Mouse (Mus musculus): ENCODE results near the gene Dll4. TPM values are rescaled to one million over a fixed set of nuclear protein-coding genes. Genes with fewer than 3 reads are reported as not detected.

Gene Dll4
- polyA plus RNA-seq, 1 experiment from 2014 or later, result 5.0 TPM

DNA sequence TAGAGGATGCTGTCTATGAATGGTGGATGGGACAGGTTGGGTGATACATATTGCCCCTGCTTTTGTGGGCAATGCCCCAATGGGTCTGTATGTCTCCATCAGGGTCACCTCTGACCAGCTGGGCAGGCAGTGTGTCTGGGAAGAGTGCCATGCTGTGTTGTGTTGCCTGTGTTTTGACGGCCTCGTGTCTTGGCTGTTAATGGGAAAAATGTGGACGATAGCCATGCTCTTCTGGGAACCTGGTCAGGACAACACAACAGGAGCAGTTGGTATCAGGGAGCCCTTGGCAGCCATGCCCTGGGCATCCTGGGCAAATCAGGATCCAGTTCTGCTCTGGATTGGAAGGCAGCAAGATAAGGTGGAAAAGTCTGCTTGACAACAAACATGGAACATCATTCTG is 29.5 kb downstream of the Dll4 start:
- Histone ChIP-seq H3K4me1 (ENCODE audit: control insufficient read depth, insufficient read depth, low read length) (peaks cover 5% of the 10 kb centered on the region), H3K27me3 (replicated peaks; ENCODE audit: control insufficient read depth, insufficient read depth, low read length) (peaks cover 12% of the 10 kb centered on the region), H3K4me3 (ENCODE audit: low read depth, low read length) (no peak overlapping the region), H3K27ac (replicated peaks; ENCODE audit: low read depth, low read length) (no peak overlapping the region), H3K9me3 (ENCODE audit: control insufficient read depth, low read length) (peaks cover 4% of the 10 kb centered on the region; the same call in 1 of the 2 replicates), H3K9ac (ENCODE audit: low read depth, low read length) (no peak overlapping the region), H3K36me3 (ENCODE audit: control insufficient read depth, insufficient read depth, low read length) (no peaks in the 10 kb centered on the region), H3K4me2 (ENCODE audit: low read depth, low read length) (no peak overlapping the region)
- ATAC-seq (ENCODE audit: low read depth) (no peak), DNase-seq (ENCODE audit: low spot score) (no peak)
- WGBS, result 88% methylated on average over 3 of the region's 3 CpGs

- peaks cover 2% of the 10 kb centered on the region for H3K4me1 ChIP-seq (ENCODE audit: control insufficient read depth, insufficient read depth, low read length)
Measured at GRCm38 (mm10) chr2:119355651-119356050, 30.1 kb downstream of the Dll4 start.

GRCm38 (mm10) chr2:119356310-119356709 is 30.7 kb downstream of the Dll4 start:
- H3K9me3 ChIP-seq (ENCODE audit: control insufficient read depth, low read length), result peaks cover 14% of the 10 kb centered on the region
- H3K36me3 ChIP-seq (ENCODE audit: control insufficient read depth, insufficient read depth, low read length), result no peaks in the 10 kb centered on the region
- H3K27me3 ChIP-seq (replicated peaks; ENCODE audit: control insufficient read depth, insufficient read depth, low read length), result peaks cover 2% of the 10 kb centered on the region; the same call in 1 of the 2 replicates
- ATAC-seq (ENCODE audit: low read depth) (no peak), DNase-seq (ENCODE audit: low spot score) (no peak)
- no peak overlapping the region for H3K4me2 ChIP-seq (ENCODE audit: low read depth, low read length)
- H3K4me3 ChIP-seq (ENCODE audit: low read depth, low read length), result no peak overlapping the region
- no peak overlapping the region for H3K27ac ChIP-seq (replicated peaks; ENCODE audit: low read depth, low read length)
- no peaks in the 10 kb centered on the region for H3K4me1 ChIP-seq (ENCODE audit: control insufficient read depth, insufficient read depth, low read length)
- no peak overlapping the region for H3K9ac ChIP-seq (ENCODE audit: low read depth, low read length)

More at GRCm38 (mm10) chr2:119355651-119356050, 30.1 kb downstream of the Dll4 start:
- no peak overlapping the region for H3K9ac ChIP-seq (ENCODE audit: low read depth, low read length)
- no peak overlapping the region for H3K4me2 ChIP-seq (ENCODE audit: low read depth, low read length)
- H3K27me3 ChIP-seq (replicated peaks; ENCODE audit: control insufficient read depth, insufficient read depth, low read length), result peaks cover 6% of the 10 kb centered on the region; the same call in 1 of the 2 replicates
- peaks cover 8% of the 10 kb centered on the region; the same call in 1 of the 2 replicates for H3K9me3 ChIP-seq (ENCODE audit: control insufficient read depth, low read length)
- ATAC-seq (ENCODE audit: low read depth), result no peak
- H3K4me3 ChIP-seq (ENCODE audit: low read depth, low read length), result no peak overlapping the region
- DNase-seq (ENCODE audit: low spot score), result no peak
- no peak overlapping the region for H3K27ac ChIP-seq (replicated peaks; ENCODE audit: low read depth, low read length)
- H3K36me3 ChIP-seq (ENCODE audit: control insufficient read depth, insufficient read depth, low read length), result no peaks in the 10 kb centered on the region
- 14% methylated on average over 7 of the region's 7 CpGs for WGBS

- Histone ChIP-seq H3K9ac (ENCODE audit: low read depth, low read length) (no peak overlapping the region), H3K27ac (replicated peaks; ENCODE audit: low read depth, low read length) (no peak overlapping the region), H3K4me2 (ENCODE audit: low read depth, low read length) (no peak overlapping the region), H3K4me1 (ENCODE audit: control insufficient read depth, insufficient read depth, low read length) (no peaks in the 10 kb centered on the region), H3K27me3 (replicated peaks; ENCODE audit: control insufficient read depth, insufficient read depth, low read length) (no peaks in the 10 kb centered on the region), H3K4me3 (ENCODE audit: low read depth, low read length) (no peak overlapping the region), H3K36me3 (ENCODE audit: control insufficient read depth, insufficient read depth, low read length) (no peaks in the 10 kb centered on the region), H3K9me3 (ENCODE audit: control insufficient read depth, low read length) (peaks cover 19% of the 10 kb centered on the region)
- ATAC-seq (ENCODE audit: low read depth) (no peak), DNase-seq (ENCODE audit: low spot score) (no peak)
- 84% methylated on average over 5 of the region's 5 CpGs for WGBS
Measured at GRCm38 (mm10) chr2:119356805-119357204, 31.2 kb downstream of the Dll4 start.

DNA sequence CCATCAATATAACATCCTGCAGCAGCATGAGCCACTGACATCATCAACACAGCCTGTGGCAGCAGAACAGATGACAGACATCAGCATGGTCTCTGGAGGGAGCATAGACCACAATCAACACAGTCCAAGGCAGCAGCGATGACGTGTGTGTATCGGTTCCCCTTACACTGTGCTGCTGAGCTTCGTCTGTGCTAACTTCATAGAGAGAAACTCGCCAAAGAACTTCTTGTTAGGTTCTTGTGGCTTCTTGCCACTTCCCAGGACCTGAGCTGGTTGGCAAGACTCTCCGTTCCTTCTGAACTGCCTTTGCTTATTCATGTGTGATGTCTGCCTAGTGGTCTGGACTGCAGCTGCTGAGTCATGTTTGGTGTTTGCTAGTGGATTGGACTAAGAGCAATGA is 32.7 kb downstream of the Dll4 start:
- Histone ChIP-seq H3K27ac (replicated peaks; ENCODE audit: low read depth, low read length) (no peak overlapping the region), H3K4me1 (ENCODE audit: control insufficient read depth, insufficient read depth, low read length) (no peaks in the 10 kb centered on the region), H3K4me2 (ENCODE audit: low read depth, low read length) (no peak overlapping the region), H3K36me3 (ENCODE audit: control insufficient read depth, insufficient read depth, low read length) (no peaks in the 10 kb centered on the region), H3K4me3 (ENCODE audit: low read depth, low read length) (no peak overlapping the region), H3K9me3 (ENCODE audit: control insufficient read depth, low read length) (peaks cover 22% of the 10 kb centered on the region), H3K27me3 (replicated peaks; ENCODE audit: control insufficient read depth, insufficient read depth, low read length) (no peaks in the 10 kb centered on the region), H3K9ac (ENCODE audit: low read depth, low read length) (no peak overlapping the region)
- DNase-seq (ENCODE audit: low spot score) (no peak), ATAC-seq (ENCODE audit: low read depth) (no peak)
- 87% methylated on average over 6 of the region's 6 CpGs for WGBS

- no peak overlapping the region for H3K4me2 ChIP-seq (ENCODE audit: low read depth, low read length)
- H3K9ac ChIP-seq (ENCODE audit: low read depth, low read length), result no peak overlapping the region
- H3K9me3 ChIP-seq (ENCODE audit: control insufficient read depth, low read length), result peaks cover 22% of the 10 kb centered on the region
- no peak overlapping the region for H3K27ac ChIP-seq (replicated peaks; ENCODE audit: low read depth, low read length)
- no peaks in the 10 kb centered on the region for H3K4me1 ChIP-seq (ENCODE audit: control insufficient read depth, insufficient read depth, low read length)
- no peaks in the 10 kb centered on the region for H3K27me3 ChIP-seq (replicated peaks; ENCODE audit: control insufficient read depth, insufficient read depth, low read length)
- ATAC-seq (ENCODE audit: low read depth) (no peak), DNase-seq (ENCODE audit: low spot score) (no peak)
- H3K4me3 ChIP-seq (ENCODE audit: low read depth, low read length), result no peak overlapping the region
- H3K36me3 ChIP-seq (ENCODE audit: control insufficient read depth, insufficient read depth, low read length), result no peaks in the 10 kb centered on the region
- WGBS, result 78% methylated on average over 2 of the region's 2 CpGs
Measured at GRCm38 (mm10) chr2:119359721-119360291, 34.2 kb downstream of the Dll4 start.

- ATAC-seq (ENCODE audit: low read depth) (no peak), DNase-seq (ENCODE audit: low spot score) (peak; percentile 9)
- no peaks in the 10 kb centered on the region for H3K4me1 ChIP-seq (ENCODE audit: control insufficient read depth, insufficient read depth, low read length)
- no peak overlapping the region for H3K4me2 ChIP-seq (ENCODE audit: low read depth, low read length)
- H3K9ac ChIP-seq (ENCODE audit: low read depth, low read length), result no peak overlapping the region
- no peak overlapping the region for H3K27ac ChIP-seq (replicated peaks; ENCODE audit: low read depth, low read length)
- peaks cover 19% of the 10 kb centered on the region; the same call in 1 of the 2 replicates for H3K9me3 ChIP-seq (ENCODE audit: control insufficient read depth, low read length)
- WGBS, result 91% methylated on average over 3 of the region's 3 CpGs
- no peaks in the 10 kb centered on the region for H3K27me3 ChIP-seq (replicated peaks; ENCODE audit: control insufficient read depth, insufficient read depth, low read length)
- H3K4me3 ChIP-seq (ENCODE audit: low read depth, low read length), result no peak overlapping the region
- H3K36me3 ChIP-seq (ENCODE audit: control insufficient read depth, insufficient read depth, low read length), result no peaks in the 10 kb centered on the region; the same call in 1 of the 2 replicates
Measured at GRCm38 (mm10) chr2:119364969-119365368, 39.4 kb downstream of the Dll4 start.

GRCm38 (mm10) chr2:119367346-119367745 is 41.8 kb downstream of the Dll4 start:
- DNase-seq (ENCODE audit: low spot score) (no peak), ATAC-seq (ENCODE audit: low read depth) (no peak)
- Histone ChIP-seq H3K36me3 (ENCODE audit: control insufficient read depth, insufficient read depth, low read length) (peaks cover 23% of the 10 kb centered on the region), H3K4me3 (ENCODE audit: low read depth, low read length) (no peak overlapping the region), H3K4me1 (ENCODE audit: control insufficient read depth, insufficient read depth, low read length) (no peaks in the 10 kb centered on the region), H3K9ac (ENCODE audit: low read depth, low read length) (no peak overlapping the region), H3K27me3 (replicated peaks; ENCODE audit: control insufficient read depth, insufficient read depth, low read length) (no peaks in the 10 kb centered on the region), H3K4me2 (ENCODE audit: low read depth, low read length) (no peak overlapping the region), H3K9me3 (ENCODE audit: control insufficient read depth, low read length) (no peaks in the 10 kb centered on the region), H3K27ac (replicated peaks; ENCODE audit: low read depth, low read length) (no peak overlapping the region)
- WGBS, result 75% methylated on average over 3 of the region's 3 CpGs

GRCm38 (mm10) chr2:119370116-119370515 is 44.5 kb downstream of the Dll4 start:
- DNase-seq (ENCODE audit: low spot score) (no peak), ATAC-seq (ENCODE audit: low read depth) (no peak)
- Histone ChIP-seq H3K9me3 (ENCODE audit: control insufficient read depth, low read length) (no peaks in the 10 kb centered on the region), H3K9ac (ENCODE audit: low read depth, low read length) (no peak overlapping the region), H3K4me1 (ENCODE audit: control insufficient read depth, insufficient read depth, low read length) (no peaks in the 10 kb centered on the region), H3K36me3 (ENCODE audit: control insufficient read depth, insufficient read depth, low read length) (peaks cover 49% of the 10 kb centered on the region), H3K27ac (replicated peaks; ENCODE audit: low read depth, low read length) (no peak overlapping the region), H3K4me3 (ENCODE audit: low read depth, low read length) (no peak overlapping the region), H3K4me2 (ENCODE audit: low read depth, low read length) (no peak overlapping the region), H3K27me3 (replicated peaks; ENCODE audit: control insufficient read depth, insufficient read depth, low read length) (no peaks in the 10 kb centered on the region)
- WGBS, result 95% methylated on average over 10 of the region's 10 CpGs
